Mouse (Mus musculus) ES-E14 (cell line): ENCODE measurements around the gene Prr22. TPM values are rescaled to one million over a fixed set of nuclear protein-coding genes. Genes with fewer than 3 reads are reported as not detected.

Experiments used
- DNase-seq: peaks from one replicate; pipeline ENCODE4 v3.0.0-alpha.2; 2013; ENCODE audit warnings: low read depth, low spot score
- H3K27ac ChIP-seq: 2 replicates; pipeline ENCODE4 v1.5.1; 2012; ENCODE audit warnings: low read depth, mild to moderate bottlenecking, low read length, moderate library complexity, mixed read lengths; ENCODE audit not compliant: poor library complexity, insufficient read depth, severe bottlenecking
- H3K36me3 ChIP-seq: 2 replicates; pipeline ENCODE4 v1.6.1; 2012; ENCODE audit warnings: mild to moderate bottlenecking, low read length, moderate library complexity, mixed read lengths; ENCODE audit not compliant: control insufficient read depth, poor library complexity, insufficient read depth, severe bottlenecking
- H3K4me1 ChIP-seq, 2 experiments: fragments of 150-350 bp in 1 of 2; sonication (generic) in 1 of 2; 2 replicates each; pipeline ENCODE4 v1.6.1; 2012; ENCODE audit warnings: low read length in 2 of 2, mild to moderate bottlenecking in 1 of 2, mixed read lengths in 1 of 2; ENCODE audit not compliant: control insufficient read depth in 2 of 2, insufficient read depth in 2 of 2, poor library complexity in 1 of 2
- H3K4me3 ChIP-seq, 2 experiments: fragments of 150-350 bp in 1 of 2; sonication (generic) in 1 of 2; 2 replicates each; pipeline ENCODE4 v1.5.1; 2012; ENCODE audit warnings: low read length in 2 of 2, low read depth in 1 of 2, mild to moderate bottlenecking in 1 of 2, mixed read lengths in 1 of 2; ENCODE audit not compliant: insufficient read depth in 1 of 2, poor library complexity in 1 of 2, severe bottlenecking in 1 of 2
- H3K9ac ChIP-seq: 2 replicates; pipeline ENCODE4 v1.6.1; 2012; ENCODE audit warnings: low read depth, mild to moderate bottlenecking, low read length, mixed read lengths; ENCODE audit not compliant: poor library complexity, insufficient read depth, severe bottlenecking
- H3K9me3 ChIP-seq: fragments of 150-350 bp; sonication (generic); 2 replicates; pipeline ENCODE4 v1.6.1; 2012; ENCODE audit warnings: low read depth, mild to moderate bottlenecking, low read length; ENCODE audit not compliant: control insufficient read depth, insufficient read depth
- CHD2 ChIP-seq: IDR thresholded peaks from 2 replicates; pipeline ENCODE4 v1.6.1; 2014; ENCODE audit warnings: mild to moderate bottlenecking, low read depth, low read length, inconsistent platforms
- HCFC1 ChIP-seq: IDR thresholded peaks from 2 replicates; pipeline ENCODE4 v1.6.1; 2012; ENCODE audit warnings: low read length, inconsistent platforms, borderline replicate concordance; ENCODE audit not compliant: insufficient read depth
- MAFK ChIP-seq: IDR thresholded peaks from 2 replicates; pipeline ENCODE4 v1.6.1; 2014; ENCODE audit warnings: mild to moderate bottlenecking, low read depth, low read length, inconsistent platforms; ENCODE audit not compliant: insufficient read depth
- ZC3H11A ChIP-seq: IDR thresholded peaks from 2 replicates; pipeline ENCODE4 v1.6.1; 2012; ENCODE audit warnings: low read depth, mild to moderate bottlenecking, inconsistent platforms, low read length, borderline replicate concordance
- ZNF384 ChIP-seq: IDR thresholded peaks from 2 replicates; pipeline ENCODE4 v1.6.1; 2012; ENCODE audit warnings: low read depth, low read length, inconsistent platforms
- in situ Hi-C, 2 experiments: fragments of 600-800 bp; cut with MboI; formaldehyde crosslinking; loops; one replicate each; pipeline ENCODE4 v1.15.1; 2025; ENCODE audit warnings: low sequenced_read_pairs in 2 of 2, inconsistent platforms in 1 of 2; ENCODE audit not compliant: unreplicated experiment in 2 of 2
- total RNA-seq: library from RNA; depleted of rRNA; stranded (reverse); fragments of 300-350 nt; gene quantifications from 2 replicates; pipeline ENCODE4 v1.2.3, GENCODE M21; 2012

Prr22 gene
- total RNA-seq, 1 experiment: 1.2 TPM

- Histone ChIP-seq H3K9me3 (no peaks in the 10 kb centered on the region), H3K9ac (no peak overlapping the region), H3K36me3 (peaks cover 11% of the 10 kb centered on the region; the same call in 1 of the 2 replicates), H3K27ac (no peak overlapping the region), H3K4me3 (no peak overlapping the region), H3K4me1 (peaks cover 0 to 2% of the 10 kb centered on the region in 2 experiments; a peak in 2 of 4 replicates)
- in situ Hi-C loops: no loop called here
- TF ChIP-seq HCFC1: no peak
- no peak for TF ChIP-seq CHD2
- no peak for TF ChIP-seq ZNF384
- TF ChIP-seq ZC3H11A: no peak
- no peak for TF ChIP-seq MAFK
- no peak for DNase-seq
These were observed 23.7 kb downstream of the Prr22 start for GRCm38 (mm10) chr17:56793614-56794319.

GRCm38 (mm10) chr17:56799276-56799675, 29.2 kb downstream of the Prr22 start:
- Histone ChIP-seq H3K36me3 (peaks cover 16% of the 10 kb centered on the region), H3K4me1 (peaks cover 2 to 12% of the 10 kb centered on the region in 2 experiments; a peak in 3 of 4 replicates), H3K9ac (no peak overlapping the region), H3K9me3 (no peaks in the 10 kb centered on the region), H3K4me3 (no peak overlapping the region), H3K27ac (no peak overlapping the region)
- in situ Hi-C loops: no loop called here
- TF ChIP-seq CHD2 (no peak), ZC3H11A (no peak), ZNF384 (no peak), MAFK (no peak), HCFC1 (no peak)
- no peak for DNase-seq

DNA sequence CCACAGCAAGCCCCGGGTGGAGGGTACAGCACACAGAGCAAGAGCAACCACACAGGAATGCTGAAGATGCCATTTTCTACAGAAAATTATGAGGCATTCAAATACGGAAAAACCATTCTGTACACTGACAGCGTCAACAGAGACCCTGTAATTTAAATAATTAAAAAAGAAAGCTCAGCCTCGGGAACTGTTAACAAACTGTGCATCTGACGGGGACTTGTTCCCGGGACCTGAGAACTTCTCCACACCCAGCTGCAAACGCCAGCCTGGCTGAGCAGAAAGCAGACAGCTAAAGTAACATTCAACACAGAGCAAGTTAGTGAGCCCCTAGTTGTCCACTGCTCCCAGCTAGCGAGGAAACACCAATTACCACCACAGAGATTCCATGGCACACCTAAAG, 32.0 kb downstream of the Prr22 start:
- Histone ChIP-seq H3K36me3 (peaks cover 21% of the 10 kb centered on the region), H3K4me1 (peaks cover 2 to 12% of the 10 kb centered on the region in 2 experiments; a peak in 2 of 4 replicates), H3K9ac (no peak overlapping the region), H3K27ac (no peak overlapping the region), H3K9me3 (no peaks in the 10 kb centered on the region), H3K4me3 (no peak overlapping the region)
- TF ChIP-seq ZC3H11A (no peak), HCFC1 (no peak), ZNF384 (no peak), CHD2 (no peak), MAFK (no peak)
- in situ Hi-C loops: loop anchor here in 1 of 2 experiments (10.0 kb wide), 1 partner anchor 133 kb away; the partner anchor contains the start of gene Mllt1
- no peak for DNase-seq

- Histone ChIP-seq H3K9me3 (no peaks in the 10 kb centered on the region), H3K36me3 (peaks cover 23% of the 10 kb centered on the region), H3K27ac (no peak overlapping the region), H3K9ac (no peak overlapping the region), H3K4me3 (no peak overlapping the region), H3K4me1 (peaks cover 0 to 3% of the 10 kb centered on the region in 2 experiments; a peak in 1 of 4 replicates)
- TF ChIP-seq MAFK: no peak
- TF ChIP-seq CHD2: no peak
- TF ChIP-seq ZC3H11A: no peak
- TF ChIP-seq ZNF384: no peak
- TF ChIP-seq HCFC1: no peak
- no peak for DNase-seq
- in situ Hi-C loops: loop anchor here in 1 of 2 experiments (10.0 kb wide), 1 partner anchor 130 kb away; the partner anchor contains the start of gene Mllt1
These were observed 34.9 kb downstream of the Prr22 start for GRCm38 (mm10) chr17:56804952-56805351.

DNA sequence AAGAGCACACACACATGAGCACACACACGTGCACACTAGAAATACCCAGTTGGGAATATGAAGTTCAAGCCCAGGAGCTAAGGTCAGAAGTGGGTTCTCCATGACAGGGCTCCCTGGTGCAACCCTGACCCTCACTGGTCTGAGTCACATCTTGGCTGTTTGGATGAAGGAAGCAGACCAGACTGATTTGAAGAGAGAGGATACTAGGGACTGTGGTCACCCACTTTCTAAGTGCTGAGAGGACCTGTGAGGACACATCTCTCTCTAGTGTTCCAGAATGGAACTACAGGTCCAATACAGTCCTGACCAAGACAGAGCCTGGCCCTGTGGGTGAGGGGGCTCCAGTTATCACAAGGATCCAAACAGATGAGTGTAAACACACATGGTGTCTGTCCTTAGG, 35.7 kb downstream of the Prr22 start:
- H3K36me3 ChIP-seq: peaks cover 23% of the 10 kb centered on the region
- no peak overlapping the region for H3K4me3 ChIP-seq
- TF ChIP-seq HCFC1 (no peak), ZC3H11A (no peak), ZNF384 (no peak), MAFK (no peak), CHD2 (no peak)
- no peak overlapping the region for H3K27ac ChIP-seq
- no peak for DNase-seq
- in situ Hi-C loops: loop anchor here in 1 of 2 experiments (10.0 kb wide), 1 partner anchor 129 kb away; the partner anchor contains the start of gene Mllt1
- H3K9ac ChIP-seq: no peak overlapping the region
- H3K9me3 ChIP-seq: no peaks in the 10 kb centered on the region
- peaks cover 0 to 3% of the 10 kb centered on the region in 2 experiments; a peak in 1 of 4 replicates for H3K4me1 ChIP-seq
